Mouse (Mus musculus): ENCODE results near the gene Txlna. TPM values are rescaled to one million over a fixed set of nuclear protein-coding genes. Genes with fewer than 3 reads are reported as not detected.

Gene Txlna
- polyA plus RNA-seq, 1 experiment from 2014 or later, result 90.7 TPM

GRCm38 (mm10) chr4:129614093-129614492 lies 26.8 kb downstream of the Txlna start, which contains the start of gene Dcdc2b:
TSS of gene Dcdc2b (minus strand) at chr4:129614257.
- H3K4me2 ChIP-seq, result no peak within 1 kb of the TSS
- H3K27me3 ChIP-seq, result no peaks in the 10 kb centered on the region
- no peak for ATAC-seq (ENCODE audit: insufficient number of reproducible peaks, insufficient read depth, low FRiP score, low TSS enrichment, low read depth)
- H3K36me3 ChIP-seq, result peaks cover 27% of the 10 kb centered on the region
- H3K27ac ChIP-seq, result 0 out of 2 replicates have a peak within 1 kb of the TSS, but pooled peaks have one; percentile 4
- H3K4me3 ChIP-seq, result no peak within 1 kb of the TSS
- no peak within 1 kb of the TSS for H3K9ac ChIP-seq
- no peaks in the 10 kb centered on the region for H3K9me3 ChIP-seq
- WGBS, result 89% methylated on average over 6 of the region's 6 CpGs
- H3K4me1 ChIP-seq, result peaks cover 10% of the 10 kb centered on the region

DNA sequence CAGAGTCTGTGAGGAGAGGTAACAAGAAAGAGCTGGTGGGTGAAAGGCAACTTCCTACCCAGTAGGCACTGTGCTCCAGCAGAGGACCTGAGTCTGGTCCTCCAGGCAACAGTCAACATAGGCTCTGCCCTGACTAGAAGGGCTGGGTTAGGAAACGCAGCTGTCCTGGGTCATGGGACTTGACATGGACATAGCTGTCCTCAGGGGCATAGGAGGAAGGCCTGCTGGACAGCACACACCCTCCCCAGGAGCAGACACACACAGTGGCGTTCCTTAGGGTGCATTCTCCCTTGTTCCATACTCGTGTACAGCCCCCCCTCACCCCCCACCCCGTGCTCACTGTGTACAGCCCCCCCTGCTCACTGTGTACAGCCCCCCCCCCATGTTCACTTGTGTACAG lies 30.4 kb downstream of the Txlna start:
- H3K4me3 ChIP-seq, result no peak overlapping the region
- WGBS, result 70% methylated on average over 4 of the region's 4 CpGs

GRCm38 (mm10) chr4:129610026-129610425 lies 30.8 kb downstream of the Txlna start:
- WGBS, result 79% methylated on average over 4 of the region's 4 CpGs
- Histone ChIP-seq H3K27me3 (no peaks in the 10 kb centered on the region), H3K9me3 (no peaks in the 10 kb centered on the region), H3K9ac (no peak overlapping the region), H3K4me1 (0 out of 2 replicates have a peak, but pooled peaks cover 2% of the 10 kb centered on the region), H3K4me3 (no peak overlapping the region), H3K27ac (no peak overlapping the region), H3K36me3 (peaks cover 40% of the 10 kb centered on the region), H3K4me2 (no peak overlapping the region)
- ATAC-seq (ENCODE audit: insufficient number of reproducible peaks, insufficient read depth, low FRiP score, low TSS enrichment, low read depth), result peak; percentile 22; the same call in 1 of the 2 replicates

More for the DNA sequence above, 30.4 kb downstream of the Txlna start:
- ATAC-seq (ENCODE audit: insufficient number of reproducible peaks, insufficient read depth, low FRiP score, low TSS enrichment, low read depth), result peak; percentile 54; the same call in 1 of the 2 replicates
- Histone ChIP-seq H3K9ac (no peak overlapping the region), H3K4me1 (0 out of 2 replicates have a peak, but pooled peaks cover 2% of the 10 kb centered on the region), H3K36me3 (peaks cover 37% of the 10 kb centered on the region), H3K4me2 (no peak overlapping the region), H3K9me3 (no peaks in the 10 kb centered on the region), H3K27me3 (no peaks in the 10 kb centered on the region), H3K27ac (no peak overlapping the region)

DNA sequence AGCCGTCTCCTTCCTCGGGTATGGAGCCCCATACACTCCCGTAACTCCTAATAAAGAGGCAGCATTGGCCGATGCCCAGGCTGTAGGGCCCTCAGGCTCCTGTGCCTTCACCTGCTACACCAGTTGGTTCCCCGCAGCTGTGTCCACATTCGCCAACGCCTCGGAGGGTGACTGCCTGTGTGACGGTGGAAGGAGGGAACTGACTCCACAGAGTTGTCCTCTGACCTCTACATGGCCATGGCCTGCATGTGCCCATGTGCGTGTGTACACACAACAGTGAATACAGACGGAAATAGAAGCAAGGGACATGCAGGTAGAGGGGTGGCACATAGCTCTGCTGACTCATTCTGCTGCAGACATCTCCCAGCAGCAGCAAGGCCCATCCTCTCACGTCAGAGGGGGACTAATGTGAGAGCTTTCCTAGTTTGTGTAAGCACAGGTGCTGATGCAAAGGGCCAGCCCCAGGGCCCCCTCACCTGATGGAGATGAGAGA lies 31.7 kb downstream of the Txlna start:
- H3K27ac ChIP-seq, result no peak overlapping the region; the same call in 1 of the 2 replicates
- WGBS, result 79% methylated on average over 12 of the region's 12 CpGs
- H3K4me1 ChIP-seq, result 0 out of 2 replicates have a peak, but pooled peaks cover 2% of the 10 kb centered on the region
- H3K4me3 ChIP-seq, result no peak overlapping the region
- no peaks in the 10 kb centered on the region for H3K27me3 ChIP-seq
- H3K36me3 ChIP-seq, result peaks cover 48% of the 10 kb centered on the region
- H3K9ac ChIP-seq, result no peak overlapping the region
- no peak for ATAC-seq (ENCODE audit: insufficient number of reproducible peaks, insufficient read depth, low FRiP score, low TSS enrichment, low read depth)
- no peak overlapping the region for H3K4me2 ChIP-seq
- H3K9me3 ChIP-seq, result no peaks in the 10 kb centered on the region

DNA sequence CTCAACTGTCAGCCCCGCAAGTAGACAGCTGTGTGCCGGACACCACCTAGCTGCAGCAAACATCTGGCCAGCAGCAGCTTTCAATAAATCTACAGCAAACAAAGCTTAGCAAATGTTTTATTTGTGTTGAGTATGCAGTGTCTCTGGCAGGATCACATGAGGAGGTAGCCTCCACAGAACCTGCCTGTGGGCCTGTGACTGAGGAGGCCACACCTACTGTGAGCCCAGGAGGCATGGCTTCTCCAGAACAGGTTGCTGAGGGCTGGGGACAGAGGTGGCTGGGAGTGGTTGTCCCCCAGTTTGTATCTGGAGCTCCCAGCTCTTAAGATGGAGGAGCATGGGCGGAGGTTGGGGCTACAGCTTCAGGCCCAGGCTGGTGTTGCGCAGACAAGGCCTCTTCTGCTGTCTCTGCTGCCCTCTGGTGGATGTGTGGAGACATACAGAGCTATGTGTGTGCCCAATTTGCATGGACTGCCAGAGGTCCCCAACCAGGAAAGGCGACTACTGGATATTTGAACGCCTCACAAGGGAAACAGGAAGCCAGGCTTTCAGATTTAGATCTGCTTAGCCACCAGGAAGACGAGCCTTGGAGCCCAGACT lies 32.3 kb downstream of the Txlna start:
- Histone ChIP-seq H3K9me3 (no peaks in the 10 kb centered on the region), H3K4me1 (0 out of 2 replicates have a peak, but pooled peaks cover 2% of the 10 kb centered on the region), H3K27me3 (no peaks in the 10 kb centered on the region), H3K9ac (peak overlapping the region; percentile 32; the same call in 1 of the 2 replicates), H3K4me2 (no peak overlapping the region), H3K4me3 (no peak overlapping the region), H3K27ac (0 out of 2 replicates have a peak overlapping the region, but pooled peaks have one; percentile 23), H3K36me3 (peaks cover 55% of the 10 kb centered on the region)
- WGBS, result 35% methylated on average over 7 of the region's 7 CpGs
- peak; percentile 79 for ATAC-seq (ENCODE audit: insufficient number of reproducible peaks, insufficient read depth, low FRiP score, low TSS enrichment, low read depth)

DNA sequence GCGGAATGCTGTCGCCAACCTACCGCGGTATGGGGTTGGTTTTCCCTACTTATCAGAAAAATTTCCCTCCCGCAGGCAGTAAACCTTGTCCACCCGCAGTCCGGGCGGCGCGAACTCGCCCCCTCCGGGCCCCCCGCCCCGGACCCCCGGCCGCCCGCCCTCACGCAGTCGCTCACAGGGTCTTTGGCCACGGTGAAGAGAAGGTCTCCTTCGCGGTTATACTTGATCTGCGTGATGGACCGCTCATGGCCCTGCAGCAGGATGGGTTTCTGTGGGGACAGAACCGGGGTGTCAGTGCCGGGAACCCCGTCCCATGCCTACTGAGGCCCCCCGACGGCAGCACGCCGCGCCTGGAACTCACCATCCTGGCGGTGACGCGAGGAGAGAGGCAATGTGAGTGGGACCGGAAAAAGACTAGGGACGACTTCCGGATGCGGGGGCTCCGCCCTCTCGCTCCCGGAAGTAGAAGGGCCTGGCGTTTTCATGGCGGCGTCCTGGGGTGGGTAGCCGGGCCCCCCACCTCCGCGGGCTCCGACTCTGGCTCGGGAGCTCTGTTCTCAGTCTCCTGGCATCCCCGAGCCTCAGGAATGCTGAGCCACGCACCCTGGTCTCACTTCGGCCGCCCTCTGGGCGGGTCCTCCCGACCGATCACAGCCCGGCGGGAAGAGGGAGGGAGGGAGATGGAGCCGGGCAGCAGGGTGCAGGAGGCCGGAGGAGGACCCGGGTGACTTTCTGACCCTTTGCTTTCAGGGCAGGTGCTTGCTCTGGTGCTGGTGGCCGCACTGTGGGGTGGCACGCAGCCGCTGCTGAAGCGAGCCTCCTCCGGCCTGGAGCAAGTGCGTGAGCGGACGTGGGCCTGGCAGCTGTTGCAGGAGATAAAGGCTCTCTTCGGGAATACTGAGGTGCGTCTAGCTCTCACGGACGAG lies 40.4 kb downstream of the Txlna start, which contains the start of the genes Eif3i and Tmem234:
Gene Eif3i, minus strand, starts transcription at position 416 of the 926 bp plus-strand sequence.
Gene Tmem234, plus strand, starts transcription at position 436 of the 926 bp plus-strand sequence.
- Histone ChIP-seq H3K36me3 (peaks cover 58% of the 10 kb centered on the region), H3K4me3 (peak within 1 kb of the TSS; percentile 95), H3K4me1 (peaks cover 26% of the 10 kb centered on the region), H3K9me3 (no peaks in the 10 kb centered on the region), H3K4me2 (peak within 1 kb of the TSS; percentile 76), H3K27me3 (no peaks in the 10 kb centered on the region), H3K9ac (peak within 1 kb of the TSS; percentile 93), H3K27ac (peak within 1 kb of the TSS; percentile 83)
- WGBS, result under 1% methylated on average over 74 of the region's 74 CpGs
- ATAC-seq (ENCODE audit: insufficient number of reproducible peaks, insufficient read depth, low FRiP score, low TSS enrichment, low read depth), result peak; percentile 85

- Histone ChIP-seq H3K9me3 (no peaks in the 10 kb centered on the region), H3K36me3 (peaks cover 38% of the 10 kb centered on the region)
- WGBS, result 90% methylated on average over 4 of the region's 4 CpGs
Measured at GRCm38 (mm10) chr4:129588865-129589264, 52.0 kb downstream of the Txlna start.

GRCm38 (mm10) chr4:129586943-129587342 lies 53.9 kb downstream of the Txlna start:
- H3K27ac ChIP-seq, result no peak overlapping the region
- no peak overlapping the region for H3K4me3 ChIP-seq
- peaks cover 8% of the 10 kb centered on the region for H3K4me1 ChIP-seq
- H3K36me3 ChIP-seq, result peaks cover 20% of the 10 kb centered on the region
- H3K27me3 ChIP-seq, result no peaks in the 10 kb centered on the region
- H3K9me3 ChIP-seq, result no peaks in the 10 kb centered on the region
- no peak overlapping the region for H3K9ac ChIP-seq
- ATAC-seq (ENCODE audit: insufficient number of reproducible peaks, insufficient read depth, low FRiP score, low TSS enrichment, low read depth), result no peak
- no peak overlapping the region for H3K4me2 ChIP-seq
- 46% methylated on average over 1 of the region's 1 CpGs for WGBS

More at GRCm38 (mm10) chr4:129588865-129589264, 52.0 kb downstream of the Txlna start:
- no peak overlapping the region for H3K4me3 ChIP-seq
- no peak overlapping the region for H3K4me2 ChIP-seq
- H3K27me3 ChIP-seq, result no peaks in the 10 kb centered on the region
- no peak overlapping the region for H3K27ac ChIP-seq
- H3K4me1 ChIP-seq, result peaks cover 8% of the 10 kb centered on the region
- ATAC-seq (ENCODE audit: insufficient number of reproducible peaks, insufficient read depth, low FRiP score, low TSS enrichment, low read depth), result no peak
- H3K9ac ChIP-seq, result no peak overlapping the region

- 68% methylated on average over 9 of the region's 9 CpGs for WGBS
- Histone ChIP-seq H3K9ac (no peak overlapping the region), H3K27me3 (no peaks in the 10 kb centered on the region), H3K4me3 (no peak overlapping the region), H3K4me2 (peak overlapping the region; percentile 76), H3K4me1 (peaks cover 8% of the 10 kb centered on the region), H3K9me3 (no peaks in the 10 kb centered on the region), H3K27ac (no peak overlapping the region), H3K36me3 (peaks cover 9% of the 10 kb centered on the region)
- ATAC-seq (ENCODE audit: insufficient number of reproducible peaks, insufficient read depth, low FRiP score, low TSS enrichment, low read depth), result no peak
Measured at GRCm38 (mm10) chr4:129585773-129586172, 55.1 kb downstream of the Txlna start.

DNA sequence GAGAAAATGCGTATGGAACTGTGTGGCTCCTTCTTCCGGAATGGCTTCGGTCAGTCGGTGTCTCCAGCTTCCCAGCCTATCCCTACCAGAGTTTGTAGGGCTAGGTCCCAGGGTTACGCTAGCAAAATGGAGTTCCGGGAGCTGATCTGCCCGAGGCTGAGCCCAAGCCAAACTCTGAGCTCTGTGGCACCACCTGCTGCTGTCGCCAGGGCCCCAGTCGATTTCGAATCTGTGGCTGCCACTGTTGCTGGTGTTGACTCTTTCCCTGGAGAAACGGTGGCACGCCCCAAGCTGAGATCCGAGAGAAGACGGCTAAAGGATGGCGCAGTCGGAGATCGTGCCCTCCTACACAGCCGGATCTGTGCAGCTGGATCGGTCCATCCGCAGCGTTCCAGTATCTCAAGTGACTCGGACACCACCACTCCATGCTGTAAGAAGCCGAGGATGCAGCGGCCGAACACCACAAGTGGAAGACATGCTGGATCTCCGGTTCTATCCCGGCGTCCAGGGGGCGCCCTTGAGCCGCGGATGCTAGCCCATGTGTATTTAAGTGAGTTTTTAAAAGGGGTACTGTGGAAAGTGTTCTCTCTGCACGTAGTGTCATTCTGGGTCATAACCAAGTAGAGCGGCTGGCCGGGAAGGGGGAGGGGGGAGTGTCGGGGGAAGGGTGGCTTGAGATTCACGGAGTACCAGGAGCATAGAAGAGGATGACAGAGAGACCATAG lies 55.8 kb downstream of the Txlna start:
- H3K27ac ChIP-seq, result no peak overlapping the region; the same call in 1 of the 2 replicates
- H3K4me2 ChIP-seq, result peak overlapping the region; percentile 76
- WGBS, result 1% methylated on average over 36 of the region's 36 CpGs
- no peaks in the 10 kb centered on the region for H3K27me3 ChIP-seq
- H3K4me1 ChIP-seq, result peaks cover 8% of the 10 kb centered on the region
- peak; percentile 54; the same call in 1 of the 2 replicates for ATAC-seq (ENCODE audit: insufficient number of reproducible peaks, insufficient read depth, low FRiP score, low TSS enrichment, low read depth)
- peak overlapping the region; percentile 69 for H3K9ac ChIP-seq
- H3K4me3 ChIP-seq, result peak overlapping the region; percentile 51
- H3K9me3 ChIP-seq, result no peaks in the 10 kb centered on the region
- H3K36me3 ChIP-seq, result peaks cover 1% of the 10 kb centered on the region; the same call in 1 of the 2 replicates

Data from embryonic facial prominence, embryonic 13.5 days (tissue).